In genomic region chr1:183072263-183073050, GRCm38 (mm10) we compare ENCODE assay signal across 10 mouse cellular contexts.
A peak's percentile ranks its signal among the peaks of the same experiment; 100 is the strongest.
DNase-seq lines count a peak whose midpoint lies in the region; ATAC-seq lines count a peak whose summit lies in the region.
"Had no signal": no experiment of that assay in that cellular context is flagged by ENCODE, and none has a peak within 500 bp of the region (broad histone marks: within the 10 kb centered on the region; RNA-seq: fewer than 3 reads in every experiment).

No protein-coding gene starts in this region.

- H3K9ac ChIP-seq in heart, embryonic 16.5 days (ENCODE audit: low read length): no peak overlapping the region
- H3K9ac ChIP-seq in stomach, embryonic 16.5 days (ENCODE audit: low read length): no peak overlapping the region; the same call in 1 of the 2 replicates

- WGBS in heart, embryonic 16.5 days: 59% methylated on average over 12 of the region's 12 CpGs
- 55% methylated on average over 12 of the region's 12 CpGs for WGBS in stomach, embryonic 16.5 days

- H3K36me3 ChIP-seq in megakaryocyte, embryonic 14.5 days (replicated peaks; ENCODE audit: low read length): no peaks in the 10 kb centered on the region
- no peaks in the 10 kb centered on the region for H3K36me3 ChIP-seq in heart, embryonic 16.5 days (ENCODE audit: control insufficient read depth, insufficient read depth)
- H3K36me3 ChIP-seq in stomach, embryonic 16.5 days (ENCODE audit: control insufficient read depth, insufficient read depth, low read length): no peaks in the 10 kb centered on the region

- peak; percentile 62 to 72 for DNase-seq in kidney, postnatal 4 days
- DNase-seq in layer of hippocampus, postnatal 14 days (ENCODE audit: low spot score in 2 of 2): no peak
- DNase-seq in left cerebral cortex, postnatal 36 days (ENCODE audit: low spot score in 2 of 2): no peak
- DNase-seq: cerebellum, postnatal 14 days had no signal

- H3K27ac ChIP-seq in heart, embryonic 16.5 days (ENCODE audit: low read length): peak overlapping the region; percentile 67
- peak overlapping the region; percentile 73 for H3K27ac ChIP-seq in stomach, embryonic 16.5 days (ENCODE audit: low read length)
- H3K27ac ChIP-seq: layer of hippocampus, adult 2 months had no signal

- no peaks in the 10 kb centered on the region for H3K9me3 ChIP-seq in megakaryocyte, embryonic 14.5 days
- H3K9me3 ChIP-seq in heart, embryonic 16.5 days (replicated peaks; ENCODE audit: control insufficient read depth, low read length): no peaks in the 10 kb centered on the region
- H3K9me3 ChIP-seq in stomach, embryonic 16.5 days (replicated peaks; ENCODE audit: control insufficient read depth, low read length): no peaks in the 10 kb centered on the region

- H3K4me2 ChIP-seq in heart, embryonic 16.5 days (ENCODE audit: low read depth, low read length): no peak overlapping the region
- no peak overlapping the region for H3K4me2 ChIP-seq in stomach, embryonic 16.5 days (ENCODE audit: low read depth, low read length)

- H3K4me3 ChIP-seq in megakaryocyte, embryonic 14.5 days (replicated peaks): peak overlapping the region; percentile 43
- no peak overlapping the region for H3K4me3 ChIP-seq in heart, embryonic 16.5 days (ENCODE audit: low read length)
- no peak overlapping the region for H3K4me3 ChIP-seq in stomach, embryonic 16.5 days (replicated peaks; ENCODE audit: low read length)
- H3K4me3 ChIP-seq: layer of hippocampus, adult 2 months had no signal

- peaks cover 5% of the 10 kb centered on the region for H3K27me3 ChIP-seq in megakaryocyte, embryonic 14.5 days (replicated peaks)
- no peaks in the 10 kb centered on the region for H3K27me3 ChIP-seq in heart, embryonic 16.5 days (ENCODE audit: control insufficient read depth, insufficient read depth, low read length)
- H3K27me3 ChIP-seq in stomach, embryonic 16.5 days (ENCODE audit: control insufficient read depth, insufficient read depth, low read length): no peaks in the 10 kb centered on the region

- no peak for ATAC-seq in megakaryocyte, adult 5-6 weeks (ENCODE audit: poor library complexity, severe bottlenecking)
- ATAC-seq in heart, embryonic 16.5 days (replicated peaks; ENCODE audit: extremely low read depth, insufficient read depth, low FRiP score): peak; percentile 55
- peak; percentile 82 for ATAC-seq in stomach, embryonic 16.5 days (ENCODE audit: insufficient read depth, low FRiP score)
- ATAC-seq in erythroid progenitor cell, adult 5-6 weeks (replicated peaks; ENCODE audit: low FRiP score, poor library complexity, severe bottlenecking): no peak

- intact Hi-C loops in left cerebral cortex, postnatal 36 days (cut with DNase I): no loop called here

- peaks cover 78% of the 10 kb centered on the region for H3K4me1 ChIP-seq in megakaryocyte, embryonic 14.5 days
- H3K4me1 ChIP-seq in heart, embryonic 16.5 days (ENCODE audit: control insufficient read depth, insufficient read depth, low read length): no peaks in the 10 kb centered on the region
- H3K4me1 ChIP-seq in stomach, embryonic 16.5 days (ENCODE audit: control insufficient read depth, insufficient read depth, low read length): peaks cover 12% of the 10 kb centered on the region; the same call in 1 of the 2 replicates

Comparison
In these comparisons a context has a peak if more than half of its experiments do, and no peak if none do; other contexts are left out.
1. ATAC-seq: peak in heart, embryonic 16.5 days (single experiment) and stomach, embryonic 16.5 days (single experiment); none in megakaryocyte, adult 5-6 weeks (single experiment) and erythroid progenitor cell, adult 5-6 weeks (single experiment).
2. DNase-seq: peak in kidney, postnatal 4 days (2 of 2); none in layer of hippocampus, postnatal 14 days (0 of 2) and left cerebral cortex, postnatal 36 days (0 of 2).